Mouse (Mus musculus) stomach, embryonic 14.5 days (tissue): ENCODE measurements around the gene Slc6a21. TPM values are rescaled to one million over a fixed set of nuclear protein-coding genes. Genes with fewer than 3 reads are reported as not detected.

Experiments
- ATAC-seq: fragments of 200-750 bp; cut with Nextera tagmentation; 2 replicates; pipeline ENCODE4 v1.8.0; 2017; ENCODE audit warnings: low read depth, moderate TSS enrichment; ENCODE audit not compliant: insufficient number of reproducible peaks, insufficient read depth, low FRiP score
- H3K27ac ChIP-seq: fragments of 300-500 bp; sonication (generic); 2 replicates; pipeline ENCODE4 v1.5.1; 2014; ENCODE audit warnings: mild to moderate bottlenecking, low read length, moderate library complexity, mixed read lengths
- H3K27me3 ChIP-seq: fragments of 300-500 bp; sonication (generic); 2 replicates; pipeline ENCODE4 v1.6.1; 2014; ENCODE audit warnings: low read length, control low read depth, mixed read lengths; ENCODE audit not compliant: control insufficient read depth, insufficient read depth
- H3K36me3 ChIP-seq: fragments of 300-500 bp; sonication (generic); 2 replicates; pipeline ENCODE4 v1.6.1; 2014; ENCODE audit warnings: mild to moderate bottlenecking, control low read depth, low read length, moderate library complexity, mixed read lengths; ENCODE audit not compliant: control insufficient read depth, insufficient read depth
- H3K4me1 ChIP-seq: fragments of 300-500 bp; sonication (generic); 2 replicates; pipeline ENCODE4 v1.6.1; 2014; ENCODE audit warnings: low read length, control low read depth, mixed read lengths; ENCODE audit not compliant: control insufficient read depth, insufficient read depth
- H3K4me2 ChIP-seq: fragments of 300-500 bp; sonication (generic); replicated peaks from 2 replicates; pipeline ENCODE4 v1.6.1; 2014; ENCODE audit warnings: low read depth, low read length, control low read depth
- H3K4me3 ChIP-seq: fragments of 300-500 bp; sonication (generic); 2 replicates; pipeline ENCODE4 v1.5.1; 2014; ENCODE audit warnings: low read depth, low read length, control low read depth
- H3K9ac ChIP-seq: fragments of 300-500 bp; sonication (generic); replicated peaks from 2 replicates; pipeline ENCODE4 v1.6.1; 2014; ENCODE audit warnings: low read depth, mild to moderate bottlenecking, control low read depth, low read length, moderate library complexity, mixed read lengths
- H3K9me3 ChIP-seq: fragments of 300-500 bp; sonication (generic); 2 replicates; pipeline ENCODE4 v1.6.1; 2016; ENCODE audit warnings: low read depth, low read length, control low read depth; ENCODE audit not compliant: control insufficient read depth
- WGBS: fragments of 180-500 bp; shearing (Covaris S2); extraction: QIAGEN DNeasy Blood & Tissue Kit; methylation state at CpG from one replicate; pipeline ENCODE4 v1.1.7; 2014; 5-methylcytosine and 5-hydroxymethylcytosine counted together
- polyA plus RNA-seq: library from polyadenylated mRNA; unstranded; fragments of >200 nt; fragmentation: Nextera tagmentation; extraction: Ambion mirVana; gene quantifications from 2 replicates; pipeline ENCODE4 v1.2.1, GENCODE M21; 2014

Slc6a21 gene
- polyA plus RNA-seq, 1 experiment from 2014 or later: not detected

GRCm38 (mm10) chr7:45264348-45264747 is 13.0 kb upstream of the Slc6a21 start:
- 74% methylated on average over 3 of the region's 3 CpGs for WGBS
- no peak for ATAC-seq
- peaks cover 3% of the 10 kb centered on the region; the same call in 1 of the 2 replicates for H3K4me1 ChIP-seq
- no peak overlapping the region for H3K4me3 ChIP-seq
- H3K27me3 ChIP-seq: no peaks in the 10 kb centered on the region
- H3K36me3 ChIP-seq: no peaks in the 10 kb centered on the region
- no peak overlapping the region for H3K27ac ChIP-seq
- no peak overlapping the region for H3K9ac ChIP-seq
- H3K4me2 ChIP-seq: no peak overlapping the region
- H3K9me3 ChIP-seq: no peaks in the 10 kb centered on the region

- H3K4me3 ChIP-seq: no peak overlapping the region
- no peak overlapping the region for H3K9ac ChIP-seq
- no peaks in the 10 kb centered on the region for H3K27me3 ChIP-seq
- H3K4me1 ChIP-seq: peaks cover 3% of the 10 kb centered on the region; the same call in 1 of the 2 replicates
- H3K4me2 ChIP-seq: no peak overlapping the region
- no peak for ATAC-seq
- 72% methylated on average over 1 of the region's 1 CpGs for WGBS
- no peaks in the 10 kb centered on the region for H3K9me3 ChIP-seq
- no peak overlapping the region for H3K27ac ChIP-seq
- no peaks in the 10 kb centered on the region for H3K36me3 ChIP-seq
Measured at GRCm38 (mm10) chr7:45265518-45265917, 11.8 kb upstream of the Slc6a21 start.

- Histone ChIP-seq H3K27ac (no peak overlapping the region), H3K36me3 (no peaks in the 10 kb centered on the region), H3K4me1 (peaks cover 5% of the 10 kb centered on the region; the same call in 1 of the 2 replicates), H3K4me2 (no peak overlapping the region), H3K4me3 (no peak overlapping the region), H3K9ac (no peak overlapping the region), H3K27me3 (no peaks in the 10 kb centered on the region), H3K9me3 (no peaks in the 10 kb centered on the region)
- WGBS: 47% methylated on average over 10 of the region's 10 CpGs
- ATAC-seq: no peak
Measured at GRCm38 (mm10) chr7:45272786-45273412, 4.4 kb upstream of the Slc6a21 start.

- Histone ChIP-seq H3K4me2 (no peak overlapping the region), H3K27ac (no peak overlapping the region), H3K4me3 (no peak overlapping the region), H3K9me3 (no peaks in the 10 kb centered on the region), H3K4me1 (peaks cover 5% of the 10 kb centered on the region; the same call in 1 of the 2 replicates), H3K27me3 (no peaks in the 10 kb centered on the region), H3K9ac (no peak overlapping the region), H3K36me3 (no peaks in the 10 kb centered on the region)
- no peak for ATAC-seq
- WGBS: 84% methylated on average over 8 of the region's 8 CpGs
Measured at GRCm38 (mm10) chr7:45273672-45274071, 3.6 kb upstream of the Slc6a21 start.

- 75% methylated on average over 13 of the region's 13 CpGs for WGBS
- H3K4me3 ChIP-seq: no peak overlapping the region
- no peak overlapping the region for H3K4me2 ChIP-seq
- H3K4me1 ChIP-seq: no peaks in the 10 kb centered on the region
- H3K27me3 ChIP-seq: no peaks in the 10 kb centered on the region
- no peak for ATAC-seq
- H3K36me3 ChIP-seq: no peaks in the 10 kb centered on the region
- no peaks in the 10 kb centered on the region for H3K9me3 ChIP-seq
- no peak overlapping the region for H3K9ac ChIP-seq
- no peak overlapping the region for H3K27ac ChIP-seq
Measured at GRCm38 (mm10) chr7:45286486-45286885, 9.2 kb downstream of the Slc6a21 start.

- Histone ChIP-seq H3K36me3 (no peaks in the 10 kb centered on the region), H3K4me3 (no peak overlapping the region), H3K9me3 (no peaks in the 10 kb centered on the region), H3K4me2 (no peak overlapping the region), H3K27me3 (no peaks in the 10 kb centered on the region), H3K27ac (no peak overlapping the region), H3K9ac (no peak overlapping the region), H3K4me1 (no peaks in the 10 kb centered on the region)
- ATAC-seq: no peak
- 74% methylated on average over 1 of the region's 1 CpGs for WGBS
Measured at GRCm38 (mm10) chr7:45296626-45297025, 19.3 kb downstream of the Slc6a21 start.

GRCm38 (mm10) chr7:45297563-45297962 is 20.2 kb downstream of the Slc6a21 start:
- no peak overlapping the region for H3K27ac ChIP-seq
- no peak for ATAC-seq

GRCm38 (mm10) chr7:45299752-45300151 is 22.4 kb downstream of the Slc6a21 start:
- Histone ChIP-seq H3K4me2 (no peak overlapping the region), H3K27ac (no peak overlapping the region), H3K4me1 (no peaks in the 10 kb centered on the region), H3K36me3 (peaks cover 16% of the 10 kb centered on the region), H3K9ac (no peak overlapping the region), H3K27me3 (no peaks in the 10 kb centered on the region), H3K4me3 (no peak overlapping the region), H3K9me3 (no peaks in the 10 kb centered on the region)
- 17% methylated on average over 5 of the region's 5 CpGs for WGBS
- ATAC-seq: peak; percentile 81

More at GRCm38 (mm10) chr7:45297563-45297962, 20.2 kb downstream of the Slc6a21 start:
- Histone ChIP-seq H3K4me1 (no peaks in the 10 kb centered on the region), H3K9ac (no peak overlapping the region), H3K36me3 (no peaks in the 10 kb centered on the region), H3K4me2 (no peak overlapping the region), H3K9me3 (no peaks in the 10 kb centered on the region), H3K27me3 (no peaks in the 10 kb centered on the region), H3K4me3 (no peak overlapping the region)
- WGBS: 68% methylated on average over 3 of the region's 3 CpGs

GRCm38 (mm10) chr7:45300270-45300669 is 23.0 kb downstream of the Slc6a21 start:
- Histone ChIP-seq H3K9me3 (no peaks in the 10 kb centered on the region), H3K4me2 (no peak overlapping the region), H3K27ac (no peak overlapping the region), H3K27me3 (no peaks in the 10 kb centered on the region), H3K36me3 (peaks cover 16% of the 10 kb centered on the region), H3K4me1 (no peaks in the 10 kb centered on the region), H3K9ac (no peak overlapping the region), H3K4me3 (no peak overlapping the region)
- 17% methylated on average over 6 of the region's 6 CpGs for WGBS
- ATAC-seq: 0 out of 2 replicates have a peak, but pooled peaks have one; percentile 7
